Mouse (Mus musculus) erythroid progenitor cell, adult 5-6 weeks (primary cell): ENCODE results near the gene Th. TPM values are rescaled to one million over a fixed set of nuclear protein-coding genes. Genes with fewer than 3 reads are reported as not detected.

Source experiments
- ATAC-seq: replicated peaks from 2 replicates; pipeline ENCODE4 v1.8.0; 2016; ENCODE audit warnings: moderate number of reproducible peaks, mild to moderate bottlenecking, moderate TSS enrichment, inconsistent platforms; ENCODE audit not compliant: poor library complexity, low FRiP score, severe bottlenecking
- total RNA-seq, 2 experiments: library from RNA; stranded (forward) in 1 of 2; stranded (reverse) in 1 of 2; fragments of 150-400 nt in 1 of 2; fragments of 186-747, 209-891 nt in 1 of 2; gene quantifications; 2 replicates each; pipeline versions ENCODE4 v1.2.3 to v1.2.4; 2015 to 2017; ENCODE audit warnings: low replicate concordance in 2 of 2

Th gene
- total RNA-seq (2015; ENCODE audit: low replicate concordance) = not detected in 2 replicates
- not detected in 2 replicates for total RNA-seq (2017; ENCODE audit: low replicate concordance)

GRCm38 (mm10) chr7:142931028-142931427 lies at the start of gene Th:
Gene Th, minus strand, starts transcription at chr7:142931128.
- ATAC-seq = no peak

- no peak for ATAC-seq
Measured at GRCm38 (mm10) chr7:142968809-142969511, 38.0 kb upstream of the Th start, which contains the start of gene Ascl2. Gene Ascl2, minus strand, starts transcription at chr7:142969264.

- no peak for ATAC-seq
Measured at GRCm38 (mm10) chr7:142967884-142968808, 37.2 kb upstream of the Th start.

- ATAC-seq = no peak
Measured at GRCm38 (mm10) chr7:142967414-142967883, 36.5 kb upstream of the Th start.

- ATAC-seq = no peak
Measured at GRCm38 (mm10) chr7:142959752-142960151, 28.8 kb upstream of the Th start.

- no peak for ATAC-seq
Measured at GRCm38 (mm10) chr7:142958817-142959216, 27.9 kb upstream of the Th start.

- ATAC-seq = no peak
Measured at GRCm38 (mm10) chr7:142956018-142956417, 25.1 kb upstream of the Th start.

GRCm38 (mm10) chr7:142949568-142949967 lies 18.6 kb upstream of the Th start:
- ATAC-seq = no peak

- ATAC-seq = no peak
Measured at GRCm38 (mm10) chr7:142937631-142938030, 6.7 kb upstream of the Th start.

GRCm38 (mm10) chr7:142935708-142936107 lies 4.8 kb upstream of the Th start:
- ATAC-seq = no peak

- no peak for ATAC-seq
Measured at GRCm38 (mm10) chr7:142932469-142932868, 1.5 kb upstream of the Th start.

GRCm38 (mm10) chr7:142929516-142929915 lies 1.4 kb downstream of the Th start:
- ATAC-seq = no peak

- ATAC-seq = no peak
Measured at GRCm38 (mm10) chr7:142927293-142927692, 3.6 kb downstream of the Th start.

GRCm38 (mm10) chr7:142918641-142919628 lies 12.0 kb downstream of the Th start:
- ATAC-seq = peak; percentile 81

GRCm38 (mm10) chr7:142917659-142918058 lies 13.3 kb downstream of the Th start:
- ATAC-seq = no peak

- no peak for ATAC-seq
Measured at GRCm38 (mm10) chr7:142916178-142916577, 14.8 kb downstream of the Th start.

- ATAC-seq = no peak
Measured at GRCm38 (mm10) chr7:142911682-142912081, 19.2 kb downstream of the Th start.

- ATAC-seq = no peak
Measured at GRCm38 (mm10) chr7:142910104-142910503, 20.8 kb downstream of the Th start.

- no peak for ATAC-seq
Measured at GRCm38 (mm10) chr7:142909622-142910021, 21.3 kb downstream of the Th start.
